Mouse (Mus musculus) v-Abl transformed pro-B cells (cell line): ENCODE data around the gene Grk3.

Source experiments
- in situ Hi-C, 2 experiments: fragments of 400-800 bp; cut with MboI; formaldehyde crosslinking; loops; one replicate each; pipeline ENCODE4 v1.15.1; 2025; ENCODE audit not compliant: unreplicated experiment in 2 of 2

The Grk3 gene

DNA sequence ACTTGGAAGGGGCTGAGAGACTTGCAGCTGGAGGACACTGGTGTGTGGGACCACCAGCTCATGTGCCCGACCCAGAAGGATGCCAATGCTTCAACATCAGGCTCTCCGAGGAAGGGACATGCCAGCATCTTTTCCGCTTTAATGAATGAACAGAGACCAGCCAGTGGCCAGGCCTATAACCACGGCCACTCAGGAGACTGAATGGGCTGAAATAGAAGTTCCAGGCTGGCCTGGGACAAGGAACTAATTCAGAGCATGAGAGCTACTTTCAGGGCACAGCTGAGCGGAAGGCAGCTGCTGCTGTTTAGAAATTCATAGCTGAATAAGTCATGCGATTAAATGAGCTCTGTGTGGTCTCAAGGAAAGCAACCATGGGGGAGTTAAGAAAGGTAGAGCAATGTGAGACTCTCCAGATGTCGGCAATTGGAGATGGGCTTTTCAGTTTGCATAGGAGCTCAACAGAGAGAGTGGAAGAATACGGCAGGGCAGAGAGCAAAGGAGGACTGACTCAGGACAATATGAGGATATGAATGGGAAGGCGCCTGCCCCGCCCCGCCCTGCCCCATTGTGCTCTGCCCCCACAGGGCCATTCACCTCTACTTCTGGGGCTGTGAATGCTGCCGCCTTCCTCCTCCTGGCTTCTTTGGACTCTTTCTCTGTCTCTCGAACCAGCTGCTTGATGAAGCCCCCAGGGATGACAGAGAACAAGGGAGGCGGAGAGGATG, 138.0 kb downstream of the Grk3 start:
- in situ Hi-C loops: loop anchor here (5.0 to 10.0 kb wide), 2 partner anchors 180 to 847 kb away; partner anchors contain the start of gene 1700069L16Rik (in 2 of the 2)

- in situ Hi-C loops: loop anchor here (5.0 to 10.0 kb wide), 2 partner anchors 180 to 848 kb away; partner anchors contain the start of gene 1700069L16Rik (in 2 of the 2)
Measured at GRCm38 (mm10) chr5:112876846-112877390, 138.7 kb downstream of the Grk3 start.

DNA sequence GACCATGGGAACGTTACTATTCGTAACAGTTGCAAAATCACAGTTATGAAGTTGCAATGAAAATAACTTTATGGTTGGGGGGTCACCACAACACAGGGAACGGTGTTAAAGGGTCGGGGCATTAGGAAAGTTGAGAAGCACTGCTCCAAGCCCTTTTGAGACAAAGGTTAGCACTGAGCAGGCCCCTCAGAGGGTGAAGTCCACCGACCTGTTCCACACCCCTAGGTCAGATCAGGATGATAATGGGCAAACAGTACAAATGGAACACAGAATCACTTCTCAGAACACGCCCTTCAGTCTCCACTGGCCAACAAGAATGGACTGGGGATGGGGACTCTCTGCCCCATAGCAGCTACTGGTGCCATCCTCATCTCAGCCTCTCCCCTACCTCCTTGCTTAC, 142.6 kb downstream of the Grk3 start:
- in situ Hi-C loops: loop anchor here (5.0 to 10.0 kb wide), 2 partner anchors 299 to 852 kb away; partner anchors contain the start of gene 1700069L16Rik (in 2 of the 2)

DNA sequence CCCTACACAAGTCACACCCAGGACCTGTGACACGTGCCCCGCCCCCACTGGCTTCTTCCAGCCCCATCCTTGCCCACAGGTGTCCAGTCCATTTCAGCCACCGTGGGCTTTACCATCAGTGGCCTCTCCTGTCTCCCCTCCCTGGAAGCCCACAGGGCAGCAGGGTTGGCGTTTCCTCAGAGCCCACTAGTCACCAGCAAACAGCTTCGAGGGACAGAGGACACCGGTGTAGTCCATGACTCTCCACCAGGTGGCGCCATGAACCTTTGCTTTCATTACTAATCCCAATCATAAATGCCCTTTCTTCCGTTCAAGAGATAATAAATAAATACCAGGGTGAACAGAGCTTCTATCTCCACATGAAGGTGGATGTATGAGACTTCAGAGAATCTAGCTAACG, 144.9 kb downstream of the Grk3 start:
- in situ Hi-C loops: loop anchor here (5.0 to 10.0 kb wide), 2 partner anchors 302 to 854 kb away; partner anchors contain the start of gene 1700069L16Rik (in 2 of the 2)

DNA sequence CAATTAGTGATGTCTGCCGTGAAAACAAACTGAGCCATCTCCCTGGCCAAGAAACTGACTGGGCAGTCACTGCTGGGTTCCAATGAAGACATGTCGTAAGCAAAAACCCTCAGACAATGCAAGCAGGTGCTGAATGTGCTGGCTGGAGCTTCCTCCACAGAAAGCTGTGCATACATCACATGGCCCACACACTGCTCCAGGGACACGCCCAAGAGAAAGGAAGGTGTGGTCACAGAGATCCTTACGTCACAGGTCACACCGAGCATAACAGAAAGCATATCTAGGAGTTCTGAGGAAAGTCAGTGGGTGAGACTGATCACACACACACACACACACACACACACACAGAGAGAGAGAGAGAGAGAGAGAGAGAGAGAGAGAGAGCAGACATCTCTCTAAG, 147.0 kb downstream of the Grk3 start:
- in situ Hi-C loops: loop anchor here in 1 of 2 experiments (5.0 kb wide), 2 partner anchors 184 to 304 kb away; no protein-coding TSS in a partner anchor

- in situ Hi-C loops: loop anchor here in 1 of 2 experiments (5.0 kb wide), 2 partner anchors 187 to 307 kb away; no protein-coding TSS in a partner anchor
Measured at GRCm38 (mm10) chr5:112864719-112865367, 150.7 kb downstream of the Grk3 start.
